Mouse (Mus musculus): Measurements from ENCODE around the gene Gkap1.

The Gkap1 gene

GRCm38 (mm10) chr13:58273411-58274258 is 1.9 kb downstream of the Gkap1 start:
- intact Hi-C loops (cut with DNase I): no loop called here

- intact Hi-C loops (cut with DNase I): no loop called here
Measured at GRCm38 (mm10) chr13:58266864-58267263, 8.6 kb downstream of the Gkap1 start.

- intact Hi-C loops (cut with DNase I): no loop called here
Measured at GRCm38 (mm10) chr13:58263546-58263945, 12.0 kb downstream of the Gkap1 start.

- intact Hi-C loops (cut with DNase I): no loop called here
Measured at GRCm38 (mm10) chr13:58261674-58262073, 13.8 kb downstream of the Gkap1 start.

GRCm38 (mm10) chr13:58253268-58253667 is 22.2 kb downstream of the Gkap1 start:
- intact Hi-C loops (cut with DNase I): no loop called here

- intact Hi-C loops (cut with DNase I): no loop called here
Measured at GRCm38 (mm10) chr13:58248957-58249356, 26.5 kb downstream of the Gkap1 start.

- intact Hi-C loops (cut with DNase I): loop anchor here (10.0 kb wide), 1 partner anchor 82 kb away; the partner anchor contains the start of gene Idnk
Measured at GRCm38 (mm10) chr13:58236536-58236935, 39.0 kb downstream of the Gkap1 start.

GRCm38 (mm10) chr13:58232611-58233010 is 42.9 kb downstream of the Gkap1 start:
- intact Hi-C loops (cut with DNase I): loop anchor here (2.0 to 10.0 kb wide), 2 partner anchors 44 to 78 kb away; partner anchors contain the start of gene Idnk

- intact Hi-C loops (cut with DNase I): loop anchor here (2.0 to 10.0 kb wide), 2 partner anchors 43 to 77 kb away; partner anchors contain the start of gene Idnk
Measured at GRCm38 (mm10) chr13:58232070-58232469, 43.4 kb downstream of the Gkap1 start.

GRCm38 (mm10) chr13:58228624-58229023 is 46.9 kb downstream of the Gkap1 start:
- intact Hi-C loops (cut with DNase I): no loop called here

- intact Hi-C loops (cut with DNase I): no loop called here
Measured at GRCm38 (mm10) chr13:58225694-58226093, 49.8 kb downstream of the Gkap1 start.

GRCm38 (mm10) chr13:58220206-58220605 is 55.3 kb downstream of the Gkap1 start:
- intact Hi-C loops (cut with DNase I): no loop called here

GRCm38 (mm10) chr13:58217536-58217935 is 58.0 kb downstream of the Gkap1 start:
- intact Hi-C loops (cut with DNase I): no loop called here

- intact Hi-C loops (cut with DNase I): no loop called here
Measured at GRCm38 (mm10) chr13:58216395-58216794, 59.1 kb downstream of the Gkap1 start.

- intact Hi-C loops (cut with DNase I): no loop called here
Measured at GRCm38 (mm10) chr13:58215592-58216341, 59.7 kb downstream of the Gkap1 start, which contains the start of gene Ubqln1. Ubqln1 (minus strand) TSS chr13:58215653.

- intact Hi-C loops (cut with DNase I): no loop called here
Measured at GRCm38 (mm10) chr13:58215253-58215591, 60.3 kb downstream of the Gkap1 start.

GRCm38 (mm10) chr13:58214346-58215252 is 60.9 kb downstream of the Gkap1 start:
- intact Hi-C loops (cut with DNase I): no loop called here

- intact Hi-C loops (cut with DNase I): no loop called here
Measured at GRCm38 (mm10) chr13:58213801-58214200, 61.7 kb downstream of the Gkap1 start.

- intact Hi-C loops (cut with DNase I): no loop called here
Measured at GRCm38 (mm10) chr13:58212530-58212929, 63.0 kb downstream of the Gkap1 start.

- intact Hi-C loops (cut with DNase I): no loop called here
Measured at GRCm38 (mm10) chr13:58210441-58210840, 65.1 kb downstream of the Gkap1 start.

GRCm38 (mm10) chr13:58206084-58206483 is 69.4 kb downstream of the Gkap1 start:
- intact Hi-C loops (cut with DNase I): no loop called here

Data from adrenal gland (tissue).